Mouse (Mus musculus) NIH3T3 (cell line): ENCODE data around the gene Olfr1138.

Experiments used
- DNase-seq: peaks from one replicate; pipeline ENCODE4 v3.0.0-alpha.2; 2012; ENCODE audit warnings: low read depth

Gene Olfr1138

GRCm38 (mm10) chr2:87739878-87740277 is at the start of gene Olfr1138:
Gene Olfr1138, minus strand, starts transcription at chr2:87739978.
- DNase-seq = no peak

- DNase-seq = no peak
These were observed 39.4 kb upstream of the Olfr1138 start, which contains the start of gene Olfr152 for GRCm38 (mm10) chr2:87779183-87779582. Gene Olfr152, plus strand, starts transcription at chr2:87779483.

GRCm38 (mm10) chr2:87776143-87776542 is 36.4 kb upstream of the Olfr1138 start:
- DNase-seq = no peak

- no peak for DNase-seq
These were observed 14.1 kb upstream of the Olfr1138 start, which contains the start of gene Olfr1141 for GRCm38 (mm10) chr2:87753891-87754290. Gene Olfr1141, minus strand, starts transcription at chr2:87753991.

- DNase-seq = no peak
These were observed 3.7 kb upstream of the Olfr1138 start, which contains the start of gene Olfr1140 for GRCm38 (mm10) chr2:87743452-87743851. Gene Olfr1140, plus strand, starts transcription at chr2:87743752.

GRCm38 (mm10) chr2:87713079-87713478 is 26.7 kb downstream of the Olfr1138 start, which contains the start of gene Olfr1137:
Gene Olfr1137, minus strand, starts transcription at chr2:87713179.
- DNase-seq = no peak

GRCm38 (mm10) chr2:87693847-87694246 is 45.9 kb downstream of the Olfr1138 start, which contains the start of gene Olfr1136:
Gene Olfr1136, minus strand, starts transcription at chr2:87693947.
- DNase-seq = no peak
